Mouse (Mus musculus) fat pad, adult 2 months (tissue): ENCODE measurements around the gene Rfx5.
"Not testable (repeated sequence)": the region's sequence is repeated elsewhere in the genome, so short reads cannot be mapped to it uniquely, and the experiment has no call there.

ENCODE experiments used
- DNase-seq: peaks from one replicate; pipeline ENCODE4 v3.0.0-alpha.2; 2011; ENCODE audit warnings: low read depth, low spot score; ENCODE audit errors: extremely low read depth

Rfx5 gene

GRCm38 (mm10) chr3:94935332-94935731 is 18.5 kb upstream of the Rfx5 start:
- DNase-seq = not testable (repeated sequence)

- not testable (repeated sequence) for DNase-seq
Observed at GRCm38 (mm10) chr3:94936147-94936546, 17.7 kb upstream of the Rfx5 start.

GRCm38 (mm10) chr3:94937194-94937593 is 16.7 kb upstream of the Rfx5 start:
- DNase-seq = not testable (repeated sequence)

GRCm38 (mm10) chr3:94940033-94940432 is 13.8 kb upstream of the Rfx5 start:
- DNase-seq = not testable (repeated sequence)

GRCm38 (mm10) chr3:94942211-94942967 is 11.5 kb upstream of the Rfx5 start:
- DNase-seq = not testable (repeated sequence)

- not testable (repeated sequence) for DNase-seq
Observed at GRCm38 (mm10) chr3:94943706-94944105, 10.2 kb upstream of the Rfx5 start.

- no peak for DNase-seq
Observed at GRCm38 (mm10) chr3:94948066-94948614, 5.7 kb upstream of the Rfx5 start.

GRCm38 (mm10) chr3:94949645-94950044 is 4.2 kb upstream of the Rfx5 start:
- no peak for DNase-seq

- DNase-seq = no peak
Observed at GRCm38 (mm10) chr3:94952806-94953205, 1.1 kb upstream of the Rfx5 start.

- DNase-seq = no peak
Observed at GRCm38 (mm10) chr3:94953384-94953763, 501 bp upstream of the Rfx5 start.

GRCm38 (mm10) chr3:94958295-94958694 is 4.4 kb downstream of the Rfx5 start:
- DNase-seq = no peak

GRCm38 (mm10) chr3:94959871-94960270 is 6.0 kb downstream of the Rfx5 start:
- DNase-seq = no peak

- DNase-seq = no peak
Observed at GRCm38 (mm10) chr3:94960322-94960721, 6.4 kb downstream of the Rfx5 start.

GRCm38 (mm10) chr3:94964989-94965388 is 11.1 kb downstream of the Rfx5 start:
- no peak for DNase-seq

GRCm38 (mm10) chr3:94965878-94966277 is 12.0 kb downstream of the Rfx5 start:
- no peak for DNase-seq

GRCm38 (mm10) chr3:94972552-94972951 is 18.7 kb downstream of the Rfx5 start:
- no peak for DNase-seq

GRCm38 (mm10) chr3:94973620-94974019 is 19.7 kb downstream of the Rfx5 start:
- DNase-seq = no peak

- DNase-seq = no peak
Observed at GRCm38 (mm10) chr3:94974026-94974527, 20.2 kb downstream of the Rfx5 start.

- DNase-seq = peak; percentile 65
Observed at GRCm38 (mm10) chr3:94974528-94975422, 20.9 kb downstream of the Rfx5 start, which contains the start of gene Pi4kb. Gene Pi4kb (plus strand): TSS chr3:94974731.

- peak; percentile 70 for DNase-seq
Observed at GRCm38 (mm10) chr3:94984312-94984711, 30.4 kb downstream of the Rfx5 start.

- no peak for DNase-seq
Observed at GRCm38 (mm10) chr3:94985513-94985912, 31.6 kb downstream of the Rfx5 start.
